Mouse (Mus musculus) thymus, adult 2 months (tissue): Measurements from ENCODE around the gene Lin28a. TPM values are rescaled to one million over a fixed set of nuclear protein-coding genes. Genes with fewer than 3 reads are reported as not detected.

Experiments
- DNase-seq: peaks from one replicate; pipeline ENCODE4 v3.0.0; 2021
- H3K27ac ChIP-seq: fragments of 200-500 bp; 2 replicates; pipeline ENCODE4 v1.5.1; 2012; ENCODE audit warnings: low read length, control low read depth; ENCODE audit not compliant: control insufficient read depth, insufficient read depth
- H3K27me3 ChIP-seq: fragments of 200-500 bp; 2 replicates; pipeline ENCODE4 v1.6.1; 2012; ENCODE audit warnings: mild to moderate bottlenecking, low read length, moderate library complexity, mixed read lengths; ENCODE audit not compliant: control insufficient read depth, insufficient read depth
- H3K36me3 ChIP-seq: fragments of 200-500 bp; 2 replicates; pipeline ENCODE4 v1.6.1; 2012; ENCODE audit warnings: mild to moderate bottlenecking, low read length, moderate library complexity; ENCODE audit not compliant: control insufficient read depth, insufficient read depth
- H3K4me1 ChIP-seq: fragments of 200-500 bp; replicated peaks from 2 replicates; pipeline ENCODE4 v1.6.1; 2012; ENCODE audit warnings: low read length; ENCODE audit not compliant: control insufficient read depth, insufficient read depth
- H3K4me3 ChIP-seq: fragments of 200-500 bp; 2 replicates; pipeline ENCODE4 v1.5.1; 2012; ENCODE audit warnings: mild to moderate bottlenecking, low read length, control low read depth, moderate library complexity; ENCODE audit not compliant: control insufficient read depth, insufficient read depth
- CTCF ChIP-seq: fragments of 200-500 bp; IDR thresholded peaks from 2 replicates; pipeline ENCODE4 v1.5.1; 2012; ENCODE audit warnings: mild to moderate bottlenecking, control low read depth, low read length, moderate library complexity, borderline replicate concordance; ENCODE audit not compliant: control insufficient read depth, poor library complexity, insufficient read depth; ENCODE audit errors: extremely low read depth
- POLR2A ChIP-seq: fragments of 200-500 bp; IDR thresholded peaks from 2 replicates; pipeline ENCODE4 v1.6.1; 2012; ENCODE audit warnings: mild to moderate bottlenecking, low read length, control low read depth, moderate library complexity; ENCODE audit not compliant: control insufficient read depth, poor library complexity, insufficient read depth; ENCODE audit errors: extremely low read depth
- WGBS: fragments of 180-500 bp; shearing (Covaris S2); methylation state at CpG from one replicate; pipeline ENCODE4 v1.1.7; 2018; 5-methylcytosine and 5-hydroxymethylcytosine counted together
- polyA plus RNA-seq: library from polyadenylated mRNA; depleted of rRNA; stranded (reverse); fragments of >200 nt; gene quantifications from 2 replicates; pipeline ENCODE4 v1.2.3, GENCODE M21; 2012

Gene Lin28a
- polyA plus RNA-seq, 1 experiment: 0.03 TPM

DNA sequence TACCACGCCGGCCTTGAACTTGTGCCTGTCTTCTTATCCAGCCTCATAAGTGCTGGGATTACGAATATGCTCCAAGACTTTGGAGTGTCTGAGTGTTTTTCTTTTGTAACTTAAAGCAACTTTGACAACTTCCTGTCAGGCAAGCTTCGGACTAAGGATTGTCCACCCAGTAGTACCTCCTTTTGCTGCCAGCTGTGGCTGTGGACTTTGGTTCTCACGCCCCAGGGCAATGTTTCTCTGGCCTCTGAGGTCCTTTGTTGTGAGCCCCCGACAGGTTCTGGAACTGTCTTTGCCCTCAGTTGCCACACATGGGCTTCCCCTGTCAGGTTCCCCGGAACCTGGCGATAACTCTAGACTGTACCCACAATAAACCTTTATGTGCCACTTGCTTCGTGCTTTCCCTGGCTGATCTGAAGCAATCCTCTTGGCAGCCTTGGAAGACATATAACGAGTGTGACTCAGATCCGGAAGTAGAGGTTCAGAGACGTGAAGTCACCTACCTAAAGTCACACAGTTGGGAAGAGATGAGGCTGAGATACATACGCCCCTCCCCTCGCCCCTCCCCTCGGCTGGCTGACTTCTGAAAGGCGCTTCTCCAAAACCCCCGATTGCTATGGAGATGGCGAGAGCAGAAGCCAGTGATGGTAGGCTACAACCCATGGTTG lies 42.7 kb upstream of the Lin28a start:
- peaks cover 41% of the 10 kb centered on the region for H3K4me1 ChIP-seq
- 55% methylated on average over 18 of the region's 18 CpGs for WGBS
- peak overlapping the region; percentile 62; the same call in 1 of the 2 replicates for H3K27ac ChIP-seq
- TF ChIP-seq CTCF (no peak), POLR2A (no peak)
- no peaks in the 10 kb centered on the region for H3K36me3 ChIP-seq
- peak overlapping the region; percentile 10 for H3K4me3 ChIP-seq
- DNase-seq: peak; percentile 65
- no peaks in the 10 kb centered on the region for H3K27me3 ChIP-seq

DNA sequence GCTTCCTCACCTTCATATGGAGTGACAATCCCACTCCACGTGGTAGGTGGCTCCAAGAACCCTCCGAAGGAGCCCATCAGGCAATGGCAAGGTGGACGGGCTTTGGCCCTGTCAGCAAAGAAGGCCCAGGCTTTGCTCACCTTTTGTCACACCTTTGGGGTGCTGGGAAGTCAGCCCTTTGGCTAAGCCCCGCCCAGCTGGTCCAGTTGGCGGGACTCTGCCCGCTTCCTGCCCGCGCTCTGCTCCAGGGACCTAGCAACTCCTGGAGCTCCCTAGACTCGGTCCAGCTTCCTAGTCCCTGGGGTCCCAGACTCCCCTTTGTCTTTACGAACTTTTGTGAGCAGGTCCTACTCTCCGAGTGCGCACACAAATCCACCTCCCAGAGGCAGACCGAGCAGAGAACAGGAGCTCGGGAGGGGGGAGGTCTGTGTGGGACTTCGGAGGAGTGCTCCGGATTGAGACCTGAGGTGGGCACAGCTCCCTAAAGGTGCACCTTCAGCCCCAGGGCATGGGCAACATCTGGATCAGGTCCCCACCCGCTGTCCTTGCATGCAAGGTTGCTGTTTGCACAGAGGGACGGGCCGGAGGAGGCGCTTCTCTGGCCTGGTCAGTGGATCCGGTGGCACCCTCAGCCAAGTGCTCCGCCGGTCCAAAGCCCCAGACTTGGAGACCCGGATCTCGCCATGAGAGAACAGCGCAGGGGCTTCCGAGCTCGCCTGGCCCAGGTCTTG lies 41.7 kb upstream of the Lin28a start, which contains the start of gene Crybg2:
TSS of gene Crybg2 (plus strand) at position 681 of the 731 bp plus-strand sequence.
- no peaks in the 10 kb centered on the region for H3K36me3 ChIP-seq
- H3K27ac ChIP-seq: peak within 1 kb of the TSS; percentile 62; the same call in 1 of the 2 replicates
- peaks cover 41% of the 10 kb centered on the region for H3K4me1 ChIP-seq
- TF ChIP-seq CTCF: no peak
- TF ChIP-seq POLR2A: no peak
- no peak for DNase-seq
- WGBS: 93% methylated on average over 28 of the region's 28 CpGs
- peak within 1 kb of the TSS; percentile 10 for H3K4me3 ChIP-seq
- H3K27me3 ChIP-seq: no peaks in the 10 kb centered on the region

DNA sequence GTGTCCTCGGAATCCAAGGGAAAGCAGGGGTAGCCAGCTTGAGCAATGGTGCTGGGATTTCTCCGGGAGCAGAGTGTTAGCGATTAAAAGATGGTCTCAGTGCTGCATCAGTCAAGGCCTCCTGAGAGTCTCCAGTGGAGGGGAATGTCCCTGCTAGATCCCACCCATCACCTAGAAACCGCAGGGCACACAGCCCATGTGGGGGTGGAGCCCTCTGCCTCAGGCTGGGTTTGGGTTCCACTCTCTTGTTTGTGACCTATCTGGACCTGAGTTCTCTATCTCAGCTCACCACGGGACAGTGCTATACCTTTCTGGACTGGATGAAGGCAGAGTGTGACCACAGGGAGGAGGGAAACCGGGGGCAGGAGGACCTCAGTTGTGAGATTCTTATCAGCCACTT lies 40.3 kb upstream of the Lin28a start:
- DNase-seq: peak; percentile 5
- peak overlapping the region; percentile 66 for H3K27ac ChIP-seq
- TF ChIP-seq POLR2A (no peak), CTCF (no peak)
- peak overlapping the region; percentile 36 for H3K4me3 ChIP-seq
- H3K27me3 ChIP-seq: no peaks in the 10 kb centered on the region
- peaks cover 41% of the 10 kb centered on the region for H3K4me1 ChIP-seq
- WGBS: 50% methylated on average over 6 of the region's 6 CpGs
- no peaks in the 10 kb centered on the region for H3K36me3 ChIP-seq

DNA sequence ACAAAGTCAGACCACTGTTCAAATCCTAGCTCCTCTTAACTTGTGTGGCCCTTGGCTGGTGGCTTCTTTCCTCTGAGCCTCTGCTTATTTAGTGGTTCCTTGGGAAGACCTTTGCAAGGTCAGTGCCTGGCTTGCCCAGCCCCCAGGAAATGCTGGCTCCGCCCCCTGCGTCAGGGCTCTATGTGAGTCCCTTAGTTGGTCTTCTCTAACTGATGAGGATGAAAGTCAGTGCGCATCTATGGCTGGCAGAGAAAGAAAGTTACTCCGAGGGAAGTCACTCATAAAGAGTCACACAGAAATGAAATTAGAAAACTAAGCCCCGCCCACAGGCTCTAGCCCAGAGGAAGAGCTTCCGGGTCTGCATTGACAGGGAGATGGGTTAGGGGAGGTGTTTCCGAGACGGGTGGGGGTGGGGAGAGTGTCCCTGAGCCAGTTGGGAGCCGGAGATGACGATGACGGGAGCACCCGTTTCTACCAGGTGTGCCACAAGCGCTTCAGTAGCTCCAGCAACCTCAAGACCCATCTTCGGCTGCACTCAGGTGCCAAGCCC lies 39.6 kb upstream of the Lin28a start:
- peaks cover 41% of the 10 kb centered on the region for H3K4me1 ChIP-seq
- TF ChIP-seq POLR2A (no peak), CTCF (no peak)
- H3K27me3 ChIP-seq: no peaks in the 10 kb centered on the region
- no peaks in the 10 kb centered on the region for H3K36me3 ChIP-seq
- peak; percentile 43 for DNase-seq
- H3K27ac ChIP-seq: peak overlapping the region; percentile 66
- peak overlapping the region; percentile 36 for H3K4me3 ChIP-seq
- 26% methylated on average over 14 of the region's 14 CpGs for WGBS

DNA sequence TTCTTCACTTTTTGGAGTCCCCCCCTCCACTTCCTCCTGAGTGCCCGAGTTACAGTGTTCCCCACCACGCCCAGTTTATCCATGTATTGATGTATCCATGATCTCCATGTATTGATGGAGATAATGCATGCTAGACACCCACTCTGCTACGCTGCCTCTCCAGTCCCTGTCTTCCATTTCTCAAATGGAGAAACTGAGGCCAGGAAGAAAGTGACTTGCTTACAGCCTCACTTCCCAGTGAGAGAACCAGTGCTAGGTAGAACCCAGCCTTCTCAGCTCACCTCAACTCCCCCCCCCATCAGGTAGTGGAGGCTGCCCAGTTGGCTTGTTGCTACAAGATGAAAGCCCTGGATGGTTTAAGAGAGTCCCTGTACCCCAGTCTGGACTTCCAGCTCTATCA lies 34.9 kb upstream of the Lin28a start, which contains the start of gene Zfp683:
TSS of gene Zfp683 (plus strand) at position 301 of the 400 bp plus-strand sequence.
- H3K4me3 ChIP-seq: 0 out of 2 replicates have a peak within 1 kb of the TSS, but pooled peaks have one; percentile 1
- 71% methylated on average over 3 of the region's 3 CpGs for WGBS
- H3K36me3 ChIP-seq: no peaks in the 10 kb centered on the region
- peak within 1 kb of the TSS; percentile 13; the same call in 1 of the 2 replicates for H3K27ac ChIP-seq
- TF ChIP-seq CTCF (no peak), POLR2A (no peak)
- DNase-seq: no peak
- H3K4me1 ChIP-seq: peaks cover 35% of the 10 kb centered on the region
- H3K27me3 ChIP-seq: no peaks in the 10 kb centered on the region

DNA sequence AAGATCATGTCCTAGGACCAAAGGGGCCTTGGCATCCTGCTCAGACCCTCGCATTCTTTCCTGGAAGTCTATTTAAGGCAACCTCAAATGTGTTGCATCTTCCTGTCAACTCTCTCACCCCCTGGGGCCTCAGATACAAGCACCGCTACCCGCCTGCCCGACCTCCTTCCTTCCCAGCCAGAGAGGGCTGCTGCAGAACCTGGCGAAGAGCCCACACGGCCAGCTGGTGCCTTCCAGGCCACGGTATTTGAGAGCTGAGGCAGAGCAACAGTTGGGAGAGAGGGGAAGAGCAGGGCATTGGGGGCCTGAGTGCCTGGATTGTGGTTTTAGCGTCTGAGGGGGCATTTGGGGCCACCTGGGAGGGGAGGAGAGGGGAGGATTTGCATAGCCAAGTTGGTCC lies 33.9 kb upstream of the Lin28a start:
- Histone ChIP-seq H3K36me3 (no peaks in the 10 kb centered on the region), H3K27me3 (no peaks in the 10 kb centered on the region), H3K27ac (peak overlapping the region; percentile 13; the same call in 1 of the 2 replicates), H3K4me1 (peaks cover 26% of the 10 kb centered on the region), H3K4me3 (0 out of 2 replicates have a peak overlapping the region, but pooled peaks have one; percentile 1)
- 3% methylated on average over 8 of the region's 8 CpGs for WGBS
- peak; percentile 10 for DNase-seq
- TF ChIP-seq CTCF (no peak), POLR2A (no peak)
